Mouse (Mus musculus): Measurements from ENCODE around the gene Ddx55. TPM values are rescaled to one million over a fixed set of nuclear protein-coding genes. Genes with fewer than 3 reads are reported as not detected.

Ddx55 gene
- polyA plus RNA-seq, 1 experiment, result 33.2 TPM

GRCm38 (mm10) chr5:124528791-124529190 lies 23.9 kb upstream of the Ddx55 start:
- no peak overlapping the region for H3K4me3 ChIP-seq (ENCODE audit: control insufficient read depth, insufficient read depth, low read length)
- no peak overlapping the region for H3K27ac ChIP-seq (ENCODE audit: control insufficient read depth, insufficient read depth, low read length)
- no peaks in the 10 kb centered on the region for H3K36me3 ChIP-seq (ENCODE audit: control insufficient read depth, insufficient read depth, low read length)
- no peak for TF ChIP-seq CTCF (IDR thresholded peaks at IDR 0.05; ENCODE audit: borderline replicate concordance, control insufficient read depth, extremely low read depth, insufficient read depth, low read length, poor library complexity)
- no peak for TF ChIP-seq POLR2A (IDR thresholded peaks at IDR 0.05; ENCODE audit: control insufficient read depth, extremely low read depth, insufficient read depth, low read length, poor library complexity)
- WGBS, result 88% methylated on average over 9 of the region's 9 CpGs
- no peak for DNase-seq
- no peaks in the 10 kb centered on the region for H3K27me3 ChIP-seq (ENCODE audit: control insufficient read depth, insufficient read depth, low read length)
- peaks cover 18% of the 10 kb centered on the region for H3K4me1 ChIP-seq (replicated peaks; ENCODE audit: control insufficient read depth, insufficient read depth, low read length)

GRCm38 (mm10) chr5:124529191-124529651 lies 23.4 kb upstream of the Ddx55 start:
- no peak for TF ChIP-seq POLR2A (IDR thresholded peaks at IDR 0.05; ENCODE audit: control insufficient read depth, extremely low read depth, insufficient read depth, low read length, poor library complexity)
- no peak for TF ChIP-seq CTCF (IDR thresholded peaks at IDR 0.05; ENCODE audit: borderline replicate concordance, control insufficient read depth, extremely low read depth, insufficient read depth, low read length, poor library complexity)
- H3K36me3 ChIP-seq (ENCODE audit: control insufficient read depth, insufficient read depth, low read length), result no peaks in the 10 kb centered on the region
- no peak for DNase-seq
- H3K27me3 ChIP-seq (ENCODE audit: control insufficient read depth, insufficient read depth, low read length), result no peaks in the 10 kb centered on the region
- peaks cover 18% of the 10 kb centered on the region for H3K4me1 ChIP-seq (replicated peaks; ENCODE audit: control insufficient read depth, insufficient read depth, low read length)
- WGBS, result 74% methylated on average over 8 of the region's 8 CpGs
- no peak overlapping the region for H3K4me3 ChIP-seq (ENCODE audit: control insufficient read depth, insufficient read depth, low read length)
- no peak overlapping the region for H3K27ac ChIP-seq (ENCODE audit: control insufficient read depth, insufficient read depth, low read length)

- H3K4me3 ChIP-seq (ENCODE audit: control insufficient read depth, insufficient read depth, low read length), result no peak overlapping the region
- no peaks in the 10 kb centered on the region for H3K27me3 ChIP-seq (ENCODE audit: control insufficient read depth, insufficient read depth, low read length)
- 19% methylated on average over 8 of the region's 8 CpGs for WGBS
- no peak for DNase-seq
- H3K27ac ChIP-seq (ENCODE audit: control insufficient read depth, insufficient read depth, low read length), result no peak overlapping the region
- no peak for TF ChIP-seq CTCF (IDR thresholded peaks at IDR 0.05; ENCODE audit: borderline replicate concordance, control insufficient read depth, extremely low read depth, insufficient read depth, low read length, poor library complexity)
- TF ChIP-seq POLR2A (IDR thresholded peaks at IDR 0.05; ENCODE audit: control insufficient read depth, extremely low read depth, insufficient read depth, low read length, poor library complexity), result no peak
- no peaks in the 10 kb centered on the region for H3K36me3 ChIP-seq (ENCODE audit: control insufficient read depth, insufficient read depth, low read length)
- peaks cover 18% of the 10 kb centered on the region for H3K4me1 ChIP-seq (replicated peaks; ENCODE audit: control insufficient read depth, insufficient read depth, low read length)
These were observed 23.0 kb upstream of the Ddx55 start for GRCm38 (mm10) chr5:124529697-124530096.

- peaks cover 18% of the 10 kb centered on the region for H3K4me1 ChIP-seq (replicated peaks; ENCODE audit: control insufficient read depth, insufficient read depth, low read length)
- no peak within 1 kb of the TSS for H3K27ac ChIP-seq (ENCODE audit: control insufficient read depth, insufficient read depth, low read length)
- WGBS, result 1% methylated on average over 96 of the region's 96 CpGs
- DNase-seq, result peak; percentile 83
- H3K4me3 ChIP-seq (ENCODE audit: control insufficient read depth, insufficient read depth, low read length), result peak within 1 kb of the TSS; percentile 68
- H3K27me3 ChIP-seq (ENCODE audit: control insufficient read depth, insufficient read depth, low read length), result no peaks in the 10 kb centered on the region
- H3K36me3 ChIP-seq (ENCODE audit: control insufficient read depth, insufficient read depth, low read length), result no peaks in the 10 kb centered on the region
- TF ChIP-seq CTCF (IDR thresholded peaks at IDR 0.05; ENCODE audit: borderline replicate concordance, control insufficient read depth, extremely low read depth, insufficient read depth, low read length, poor library complexity) (peak; percentile 48; the same call in 1 of the 2 replicates), POLR2A (IDR thresholded peaks at IDR 0.05; ENCODE audit: control insufficient read depth, extremely low read depth, insufficient read depth, low read length, poor library complexity) (peak; percentile 39; the same call in 1 of the 2 replicates)
These were observed 21.7 kb upstream of the Ddx55 start, which contains the start of gene Rilpl1 for GRCm38 (mm10) chr5:124530655-124531582. Rilpl1 (minus strand) TSS chr5:124531391.

GRCm38 (mm10) chr5:124531583-124531930 lies 21.1 kb upstream of the Ddx55 start:
- no peaks in the 10 kb centered on the region for H3K36me3 ChIP-seq (ENCODE audit: control insufficient read depth, insufficient read depth, low read length)
- DNase-seq, result no peak
- no peaks in the 10 kb centered on the region for H3K27me3 ChIP-seq (ENCODE audit: control insufficient read depth, insufficient read depth, low read length)
- H3K4me3 ChIP-seq (ENCODE audit: control insufficient read depth, insufficient read depth, low read length), result peak overlapping the region; percentile 68
- no peak overlapping the region for H3K27ac ChIP-seq (ENCODE audit: control insufficient read depth, insufficient read depth, low read length)
- WGBS, result 27% methylated on average over 14 of the region's 14 CpGs
- H3K4me1 ChIP-seq (replicated peaks; ENCODE audit: control insufficient read depth, insufficient read depth, low read length), result peaks cover 18% of the 10 kb centered on the region
- TF ChIP-seq POLR2A (IDR thresholded peaks at IDR 0.05; ENCODE audit: control insufficient read depth, extremely low read depth, insufficient read depth, low read length, poor library complexity) (no peak), CTCF (IDR thresholded peaks at IDR 0.05; ENCODE audit: borderline replicate concordance, control insufficient read depth, extremely low read depth, insufficient read depth, low read length, poor library complexity) (no peak; the same call in 1 of the 2 replicates)

GRCm38 (mm10) chr5:124532451-124532850 lies 20.2 kb upstream of the Ddx55 start:
- Histone ChIP-seq H3K27me3 (ENCODE audit: control insufficient read depth, insufficient read depth, low read length) (no peaks in the 10 kb centered on the region), H3K4me1 (replicated peaks; ENCODE audit: control insufficient read depth, insufficient read depth, low read length) (peaks cover 23% of the 10 kb centered on the region), H3K36me3 (ENCODE audit: control insufficient read depth, insufficient read depth, low read length) (no peaks in the 10 kb centered on the region), H3K27ac (ENCODE audit: control insufficient read depth, insufficient read depth, low read length) (no peak overlapping the region), H3K4me3 (ENCODE audit: control insufficient read depth, insufficient read depth, low read length) (no peak overlapping the region)
- WGBS, result 39% methylated on average over 7 of the region's 7 CpGs
- no peak for TF ChIP-seq POLR2A (IDR thresholded peaks at IDR 0.05; ENCODE audit: control insufficient read depth, extremely low read depth, insufficient read depth, low read length, poor library complexity)
- no peak for TF ChIP-seq CTCF (IDR thresholded peaks at IDR 0.05; ENCODE audit: borderline replicate concordance, control insufficient read depth, extremely low read depth, insufficient read depth, low read length, poor library complexity)
- DNase-seq, result no peak

All from thymus, adult 2 months (tissue).